Mouse (Mus musculus): ENCODE measurements at regions not wholly inside any gene's neighbourhood (a gene's known extent, or its start where the extent isn't known, plus 50 kb on each side); places are given as distances from the start of the nearest gene placed in this dataset.

GRCm38 (mm10) chr2:166227496-166227895, 72.0 kb upstream of the Sulf2 start:
- TF ChIP-seq CTCF (IDR thresholded peaks at IDR 0.05) (no peak), POLR2A (IDR thresholded peaks at IDR 0.05; ENCODE audit: insufficient read depth, low read depth, low read length) (no peak), EP300 (IDR thresholded peaks at IDR 0.05; ENCODE audit: insufficient read depth, low read depth, low read length) (no peak)

Data from heart, adult 2 months (tissue).